Mouse (Mus musculus): ENCODE results near the gene Fthl17e. TPM values are rescaled to one million over a fixed set of nuclear protein-coding genes. Genes with fewer than 3 reads are reported as not detected.
"Not testable (repeated sequence)": the region's sequence is repeated elsewhere in the genome, so short reads cannot be mapped to it uniquely, and the experiment has no call there.

Fthl17e gene
- not detected for total RNA-seq (2021)
- long read RNA-seq, experiment 1, result 0 reads
- long read RNA-seq, experiment 2, result 0 reads

DNA sequence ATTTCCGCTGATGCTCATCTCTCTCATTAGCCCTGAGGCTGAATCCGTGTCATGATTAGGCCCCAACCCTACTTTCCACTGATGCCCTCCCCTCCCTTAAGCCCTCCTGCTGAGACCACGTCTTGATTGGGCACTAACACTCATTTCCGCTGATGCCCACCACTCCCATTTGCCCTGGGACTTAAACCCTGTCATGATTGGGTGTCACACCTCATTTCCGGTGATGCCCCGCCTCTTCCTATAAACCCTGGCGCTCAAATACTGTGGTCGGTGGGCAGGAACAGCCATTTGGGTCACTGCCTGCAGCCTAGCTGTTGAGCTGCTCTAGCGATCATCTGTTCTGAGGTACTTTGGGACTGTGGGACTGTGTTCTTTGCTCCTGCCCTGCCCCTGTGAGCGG lies at the start of gene Fthl17e:
Fthl17e (plus strand) TSS at position 301 of the 400 bp plus-strand sequence.
- not testable (repeated sequence) for DNase-seq

GRCm38 (mm10) chrX:8986655-8987054 lies 46.6 kb upstream of the Fthl17e start, which contains the start of gene Fthl17d:
TSS of gene Fthl17d (minus strand) at chrX:8986755.
- not testable (repeated sequence) for DNase-seq

GRCm38 (mm10) chrX:9016079-9016478 lies 17.2 kb upstream of the Fthl17e start:
- no peak for DNase-seq

DNA sequence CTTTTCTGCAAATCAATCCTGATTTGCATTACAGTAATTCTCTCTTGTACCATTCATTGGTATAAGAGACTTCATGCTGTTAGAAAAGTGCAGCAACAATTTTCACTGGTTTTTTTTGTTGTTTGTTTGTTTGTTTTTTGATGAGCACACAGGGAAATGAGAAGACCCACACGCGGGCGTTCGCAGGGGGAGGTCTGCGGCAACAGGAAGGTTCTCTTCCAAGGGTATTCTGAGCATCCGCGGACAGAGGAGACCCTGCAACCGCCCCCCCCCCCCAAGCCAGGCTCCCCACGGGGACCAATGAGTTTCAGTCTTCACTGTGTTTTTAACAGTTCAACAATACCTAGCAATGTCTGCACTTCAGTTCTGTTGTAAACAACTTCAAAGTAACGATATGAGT lies 13.8 kb upstream of the Fthl17e start:
- DNase-seq, result no peak

GRCm38 (mm10) chrX:9041611-9042010 lies 8.3 kb downstream of the Fthl17e start:
- DNase-seq, result not testable (repeated sequence)

GRCm38 (mm10) chrX:9060952-9061351 lies 27.7 kb downstream of the Fthl17e start:
- DNase-seq, result peak; percentile 25

- no peak for DNase-seq
Observed at GRCm38 (mm10) chrX:9062101-9062500, 28.8 kb downstream of the Fthl17e start.

DNA sequence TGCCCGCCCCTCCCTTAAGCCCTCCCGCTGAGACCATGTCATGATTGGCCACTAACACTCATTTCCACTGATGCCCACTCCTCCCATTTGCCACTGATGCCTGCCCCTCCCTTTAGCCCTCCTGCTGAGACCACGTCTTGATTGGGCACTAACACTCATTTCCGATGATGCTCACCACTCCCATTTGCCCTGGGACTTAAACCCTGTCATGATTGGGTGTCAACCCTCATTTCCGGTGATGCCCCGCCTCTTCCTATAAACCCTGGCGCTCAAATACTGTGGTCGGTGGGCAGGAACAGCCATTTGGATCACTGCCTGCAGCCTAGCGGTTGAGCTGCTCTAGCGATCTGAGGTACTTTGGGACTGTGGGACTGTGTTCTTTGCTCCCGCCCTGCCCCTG lies 29.4 kb downstream of the Fthl17e start, which contains the start of gene Fthl17f:
Fthl17f (plus strand) TSS at position 301 of the 400 bp plus-strand sequence.
- DNase-seq, result not testable (repeated sequence)

GRCm38 (mm10) chrX:9077699-9078098 lies 44.4 kb downstream of the Fthl17e start:
- peak; percentile 52 for DNase-seq

Other genes starting within 250 kb of the Fthl17e start
- not detected for gene Ssxb5, start 229.8 kb upstream of the Fthl17e start, total RNA-seq (2021)
- not detected for gene Gm6592, start 189.5 kb upstream of the Fthl17e start, total RNA-seq (2021)
- gene Gm5751, start 159.2 kb upstream of the Fthl17e start, total RNA-seq (2021), result not detected
- gene B630019K06Rik, start 141.1 kb upstream of the Fthl17e start, total RNA-seq (2021), result 1 to 10 TPM; 1.7 TPM
- not detected for gene Fthl17b, start 70.5 kb upstream of the Fthl17e start, total RNA-seq (2021)
- gene Fthl17c, start 56.9 kb upstream of the Fthl17e start, total RNA-seq (2021), result not detected
- not detected for gene Fthl17d, start 46.7 kb upstream of the Fthl17e start, total RNA-seq (2021)
- gene Fthl17f, start 29.5 kb downstream of the Fthl17e start, total RNA-seq (2021), result not detected
- not detected for gene 4930402K13Rik, start 71.1 kb downstream of the Fthl17e start, total RNA-seq (2021)
- under 1 TPM; 0.11 to 0.26 TPM for gene Lancl3, start 166.4 kb downstream of the Fthl17e start, total RNA-seq (2021)
- gene Gm14862, start 223.4 kb downstream of the Fthl17e start, total RNA-seq (2021), result not detected
- 1 to 10 TPM; 3.1 to 3.4 TPM for gene Xk, start 239.3 kb downstream of the Fthl17e start, total RNA-seq (2021)